Mouse (Mus musculus): Measurements from ENCODE around the gene Gpx6. TPM values are rescaled to one million over a fixed set of nuclear protein-coding genes. Genes with fewer than 3 reads are reported as not detected.

The Gpx6 gene
- polyA plus RNA-seq, 1 experiment from 2014 or later = not detected

Other genes with a start within 250 kb of the Gpx6 start
- gene Olfr1370, start 237.2 kb upstream of the Gpx6 start, polyA plus RNA-seq (2015; fragmentation: Nextera tagmentation; extraction: Ambion mirVana) = 0.42 and 0.55 TPM in 2 replicates
- 0.04 TPM in 1 of 2 replicates, not detected in the other for gene Olfr1369-ps1, start 200.6 kb upstream of the Gpx6 start, polyA plus RNA-seq (2015; fragmentation: Nextera tagmentation; extraction: Ambion mirVana)
- not detected in 2 replicates for gene Olfr263, start 182.5 kb upstream of the Gpx6 start, polyA plus RNA-seq (2015; fragmentation: Nextera tagmentation; extraction: Ambion mirVana)
- not detected in 2 replicates for gene Olfr1368, start 166.3 kb upstream of the Gpx6 start, polyA plus RNA-seq (2015; fragmentation: Nextera tagmentation; extraction: Ambion mirVana)
- gene Trim27, start 132.7 kb upstream of the Gpx6 start, polyA plus RNA-seq (2015; fragmentation: Nextera tagmentation; extraction: Ambion mirVana) = 122 and 125 TPM in 2 replicates
- gene Gpx5, start 19.4 kb upstream of the Gpx6 start, polyA plus RNA-seq (2015; fragmentation: Nextera tagmentation; extraction: Ambion mirVana) = not detected in 2 replicates
- gene Olfr1367, start 34.8 kb downstream of the Gpx6 start, polyA plus RNA-seq (2015; fragmentation: Nextera tagmentation; extraction: Ambion mirVana) = not detected in 2 replicates
- gene Zscan12, start 50.7 kb downstream of the Gpx6 start, polyA plus RNA-seq (2015; fragmentation: Nextera tagmentation; extraction: Ambion mirVana) = 10.9 and 11.3 TPM in 2 replicates
- gene Zkscan3, start 90.6 kb downstream of the Gpx6 start, polyA plus RNA-seq (2015; fragmentation: Nextera tagmentation; extraction: Ambion mirVana) = 83.5 and 86.6 TPM in 2 replicates
- 3.0 and 3.4 TPM in 2 replicates for gene Pgbd1, start 128.9 kb downstream of the Gpx6 start, polyA plus RNA-seq (2015; fragmentation: Nextera tagmentation; extraction: Ambion mirVana)
- gene Zscan26, start 141.6 kb downstream of the Gpx6 start, polyA plus RNA-seq (2015; fragmentation: Nextera tagmentation; extraction: Ambion mirVana) = 27.5 and 33.6 TPM in 2 replicates
- 2.1 and 2.3 TPM in 2 replicates for gene Nkapl, start 156.4 kb downstream of the Gpx6 start, polyA plus RNA-seq (2015; fragmentation: Nextera tagmentation; extraction: Ambion mirVana)
- 3.7 and 4.3 TPM in 2 replicates for gene Zkscan4, start 166.8 kb downstream of the Gpx6 start, polyA plus RNA-seq (2015; fragmentation: Nextera tagmentation; extraction: Ambion mirVana)
- gene Gm10065, start 167.3 kb downstream of the Gpx6 start, polyA plus RNA-seq (2015; fragmentation: Nextera tagmentation; extraction: Ambion mirVana) = 1.8 TPM in 1 of 2 replicates, not detected in the other
- 0.37 and 1.6 TPM in 2 replicates for gene AK157302, start 183.1 kb downstream of the Gpx6 start, polyA plus RNA-seq (2015; fragmentation: Nextera tagmentation; extraction: Ambion mirVana)
- 5.6 and 18.4 TPM in 2 replicates for gene Gm11273, start 189.3 kb downstream of the Gpx6 start, polyA plus RNA-seq (2015; fragmentation: Nextera tagmentation; extraction: Ambion mirVana)
- 5.6 and 6.6 TPM in 2 replicates for gene Zkscan8, start 219.0 kb downstream of the Gpx6 start, polyA plus RNA-seq (2015; fragmentation: Nextera tagmentation; extraction: Ambion mirVana)
- 0.17 and 0.22 TPM in 2 replicates for gene Olfr1366, start 230.7 kb downstream of the Gpx6 start, polyA plus RNA-seq (2015; fragmentation: Nextera tagmentation; extraction: Ambion mirVana)
- gene Olfr1535, start 247.8 kb downstream of the Gpx6 start, polyA plus RNA-seq (2015; fragmentation: Nextera tagmentation; extraction: Ambion mirVana) = 0.07 and 0.19 TPM in 2 replicates